Mouse (Mus musculus) natural killer cell, adult 2 months (primary cell): ENCODE data around the gene Ank2.

Experiments used
- DNase-seq, 2 experiments: peaks; one replicate each; pipeline ENCODE4 v3.0.0; 2022; ENCODE audit warnings: low spot score in 2 of 2

The Ank2 gene

GRCm38 (mm10) chr3:127242234-127242810, 256.8 kb downstream of the Ank2 start:
- no peak for DNase-seq

GRCm38 (mm10) chr3:127235271-127235670, 263.9 kb downstream of the Ank2 start:
- no peak for DNase-seq

GRCm38 (mm10) chr3:127225799-127226730, 273.1 kb downstream of the Ank2 start:
- no peak for DNase-seq

- no peak for DNase-seq
Measured at GRCm38 (mm10) chr3:127225167-127225798, 273.9 kb downstream of the Ank2 start.

GRCm38 (mm10) chr3:127224315-127225166, 274.6 kb downstream of the Ank2 start:
- no peak for DNase-seq

GRCm38 (mm10) chr3:127222086-127222485, 277.1 kb downstream of the Ank2 start:
- DNase-seq: no peak

GRCm38 (mm10) chr3:127220859-127221258, 278.3 kb downstream of the Ank2 start:
- DNase-seq: no peak

GRCm38 (mm10) chr3:127213534-127213933, 285.6 kb downstream of the Ank2 start:
- DNase-seq: no peak

- no peak for DNase-seq
Measured at GRCm38 (mm10) chr3:127211119-127211518, 288.0 kb downstream of the Ank2 start.

GRCm38 (mm10) chr3:127210552-127210951, 288.6 kb downstream of the Ank2 start:
- no peak for DNase-seq

GRCm38 (mm10) chr3:127208871-127209270, 290.3 kb downstream of the Ank2 start:
- DNase-seq: no peak

- DNase-seq: no peak
Measured at GRCm38 (mm10) chr3:127205883-127206434, 293.2 kb downstream of the Ank2 start.

GRCm38 (mm10) chr3:127202484-127203115, 296.6 kb downstream of the Ank2 start:
- DNase-seq: no peak

- DNase-seq: no peak
Measured at GRCm38 (mm10) chr3:127200789-127201188, 298.4 kb downstream of the Ank2 start.

GRCm38 (mm10) chr3:127199112-127199665, 300.0 kb downstream of the Ank2 start:
- no peak for DNase-seq

- no peak for DNase-seq
Measured at GRCm38 (mm10) chr3:127198656-127199055, 300.5 kb downstream of the Ank2 start.

- DNase-seq: no peak
Measured at GRCm38 (mm10) chr3:127188789-127189128, 310.4 kb downstream of the Ank2 start.

GRCm38 (mm10) chr3:127188086-127188788, 310.9 kb downstream of the Ank2 start:
- DNase-seq: no peak

- no peak for DNase-seq
Measured at GRCm38 (mm10) chr3:127187081-127187480, 312.1 kb downstream of the Ank2 start.

GRCm38 (mm10) chr3:127186239-127186638, 312.9 kb downstream of the Ank2 start:
- no peak for DNase-seq
